Mouse (Mus musculus): ENCODE results near the gene Parg. TPM values are rescaled to one million over a fixed set of nuclear protein-coding genes. Genes with fewer than 3 reads are reported as not detected.
"Not testable (repeated sequence)": the region's sequence is repeated elsewhere in the genome, so short reads cannot be mapped to it uniquely, and the experiment has no call there.

Gene Parg
- 10 to 100 TPM; 17.0 to 18.5 TPM for total RNA-seq (2021)
- long read RNA-seq, experiment 1, full-length matches to known transcripts: 12 of 19 reads
- long read RNA-seq, experiment 1, partial matches to known transcripts: 2 of 19 reads
- long read RNA-seq, experiment 1, other reads (novel, unspliced or antisense): 5 of 19 reads
- long read RNA-seq, experiment 2, full-length matches to known transcripts: 4 of 7 reads
- long read RNA-seq, experiment 2, partial matches to known transcripts: 1 of 7 reads
- long read RNA-seq, experiment 2, other reads (novel, unspliced or antisense): 2 of 7 reads

- DNase-seq: peak; percentile 92 to 93
These were observed at the start of gene Parg, which contains the start of gene Timm23 for GRCm38 (mm10) chr14:32201791-32202451. Gene Parg, plus strand, starts transcription at chr14:32201949. Gene Timm23, minus strand, starts transcription at chr14:32201898.

DNA sequence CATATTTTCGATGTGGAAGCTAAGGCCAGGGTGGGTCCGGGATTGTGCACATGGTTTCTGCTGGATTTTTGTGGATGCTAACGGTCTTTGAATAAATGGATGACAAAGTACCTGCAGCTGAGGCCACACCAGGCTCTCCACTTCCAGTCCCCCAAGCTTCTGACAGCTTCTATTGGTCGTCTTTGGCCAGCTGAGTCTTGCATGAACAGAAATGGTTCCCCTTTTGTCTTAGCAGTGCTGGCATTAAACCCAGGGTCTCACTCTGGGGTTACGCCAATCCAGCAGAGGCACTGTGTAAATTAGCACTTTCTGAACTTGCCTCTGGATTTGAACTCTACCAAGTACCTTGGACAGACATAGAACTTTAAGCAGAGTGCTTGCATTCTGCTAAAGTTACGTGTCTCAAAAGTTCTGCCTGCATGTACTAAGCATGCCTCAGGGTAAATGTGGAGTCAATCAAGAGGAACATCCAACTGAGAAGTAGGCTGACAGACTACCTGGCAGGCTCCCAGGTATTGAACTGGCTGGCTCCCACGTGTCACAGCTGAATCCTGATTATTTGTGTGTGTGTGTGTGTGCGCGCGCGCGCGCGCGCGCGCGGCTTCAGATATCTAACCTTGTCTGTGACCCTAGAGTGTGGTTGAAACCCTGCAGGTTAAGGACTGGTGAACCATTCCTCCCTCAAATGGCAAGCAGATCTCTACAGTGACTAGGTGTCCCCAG is 49.3 kb upstream of the Parg start:
- no peak for DNase-seq

DNA sequence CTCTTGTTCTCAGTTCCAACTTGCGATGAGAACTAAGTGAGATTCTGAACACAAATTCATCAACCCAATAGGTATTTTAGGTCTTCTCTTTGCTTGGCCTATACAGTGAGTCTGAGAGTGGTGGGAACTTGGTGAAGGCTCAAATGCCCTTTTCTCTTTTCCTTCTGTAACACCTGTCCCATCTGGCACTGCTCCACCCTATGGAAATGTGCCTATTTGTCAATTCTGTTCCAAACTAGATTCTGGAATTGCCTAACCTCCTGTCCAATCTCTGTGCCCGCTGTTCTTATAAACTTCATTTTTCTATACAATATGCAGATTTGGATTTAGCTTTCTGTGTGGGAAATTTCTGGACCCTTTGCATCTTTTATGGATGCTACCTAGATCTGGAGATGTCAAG is 48.6 kb upstream of the Parg start:
- no peak for DNase-seq

GRCm38 (mm10) chr14:32154758-32155157 is 47.0 kb upstream of the Parg start:
- DNase-seq: no peak

DNA sequence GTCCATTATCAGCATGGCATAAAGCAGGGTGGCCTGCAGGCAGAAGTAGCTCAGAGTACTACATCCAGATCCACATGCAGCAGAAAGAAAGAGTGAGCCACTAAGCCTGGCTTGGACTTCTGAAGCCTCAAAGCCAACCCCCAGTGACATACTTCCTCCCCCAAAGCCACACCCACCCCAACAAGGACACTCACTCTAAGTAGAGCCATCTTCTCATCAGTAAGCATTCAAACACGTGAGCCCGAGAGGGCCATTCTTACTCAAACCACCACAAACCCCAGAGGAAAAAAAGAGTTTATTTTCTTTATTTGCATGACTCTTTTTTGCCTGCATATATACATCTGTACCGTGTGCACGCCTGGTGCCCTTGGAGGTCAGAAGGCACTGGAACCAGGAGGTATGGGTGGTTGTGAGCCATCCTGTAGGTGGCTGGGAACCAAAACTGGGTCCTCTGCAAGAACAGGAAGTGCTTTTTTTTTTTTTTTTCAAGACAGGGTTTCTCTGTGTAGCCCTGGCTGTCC is 42.5 kb upstream of the Parg start:
- no peak for DNase-seq

DNA sequence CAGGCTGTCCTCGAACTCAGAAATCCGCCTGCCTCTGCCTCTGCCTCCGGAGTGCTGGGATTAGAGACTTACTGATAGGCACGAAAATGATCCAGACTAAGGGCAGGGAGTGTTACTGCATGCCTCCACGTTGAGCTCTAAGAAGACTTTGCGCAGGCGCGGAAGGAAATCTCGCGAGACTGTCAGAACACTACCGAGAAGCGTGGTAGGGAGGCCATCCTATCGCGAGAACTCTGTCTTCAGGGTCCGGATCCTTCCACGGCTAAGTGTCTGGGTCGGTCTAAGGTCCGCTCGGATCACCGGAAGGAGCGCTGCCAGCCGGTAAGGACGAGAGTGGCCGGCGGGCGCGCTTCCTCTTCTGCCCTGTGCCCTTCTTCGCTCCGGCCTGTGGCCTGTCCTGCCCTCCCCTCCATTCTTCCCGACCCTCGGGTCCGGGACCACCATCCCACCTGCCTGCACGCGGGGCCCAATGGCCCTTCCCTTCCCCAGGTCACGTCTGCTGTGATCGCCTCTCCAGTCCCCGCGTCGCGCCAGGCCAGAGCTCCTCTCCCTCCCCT is 42.0 kb upstream of the Parg start, which contains the start of gene Ncoa4:
Gene Ncoa4 (plus strand): TSS at position 176 of the 557 bp plus-strand sequence.
- DNase-seq: peak; percentile 98 to 100

DNA sequence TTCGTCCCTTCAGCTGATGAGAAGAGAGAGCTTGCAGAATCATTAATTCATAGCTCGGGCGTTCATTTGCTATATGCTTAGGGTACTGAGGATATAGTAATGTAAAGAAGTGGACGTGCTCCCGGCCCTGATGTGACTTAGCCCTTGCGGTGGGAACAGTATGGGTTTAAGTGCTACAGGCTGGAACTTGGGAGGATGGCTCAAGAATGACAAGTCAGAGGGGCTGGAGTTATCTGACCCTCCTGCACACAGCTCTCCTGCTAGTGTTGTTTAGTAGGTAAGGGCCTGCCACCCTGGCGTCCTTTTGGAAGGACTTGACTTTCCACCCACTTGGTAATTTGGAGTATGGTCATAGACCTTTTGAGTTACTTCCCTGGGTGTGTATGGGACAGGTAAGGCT is 41.2 kb upstream of the Parg start:
- DNase-seq: no peak

DNA sequence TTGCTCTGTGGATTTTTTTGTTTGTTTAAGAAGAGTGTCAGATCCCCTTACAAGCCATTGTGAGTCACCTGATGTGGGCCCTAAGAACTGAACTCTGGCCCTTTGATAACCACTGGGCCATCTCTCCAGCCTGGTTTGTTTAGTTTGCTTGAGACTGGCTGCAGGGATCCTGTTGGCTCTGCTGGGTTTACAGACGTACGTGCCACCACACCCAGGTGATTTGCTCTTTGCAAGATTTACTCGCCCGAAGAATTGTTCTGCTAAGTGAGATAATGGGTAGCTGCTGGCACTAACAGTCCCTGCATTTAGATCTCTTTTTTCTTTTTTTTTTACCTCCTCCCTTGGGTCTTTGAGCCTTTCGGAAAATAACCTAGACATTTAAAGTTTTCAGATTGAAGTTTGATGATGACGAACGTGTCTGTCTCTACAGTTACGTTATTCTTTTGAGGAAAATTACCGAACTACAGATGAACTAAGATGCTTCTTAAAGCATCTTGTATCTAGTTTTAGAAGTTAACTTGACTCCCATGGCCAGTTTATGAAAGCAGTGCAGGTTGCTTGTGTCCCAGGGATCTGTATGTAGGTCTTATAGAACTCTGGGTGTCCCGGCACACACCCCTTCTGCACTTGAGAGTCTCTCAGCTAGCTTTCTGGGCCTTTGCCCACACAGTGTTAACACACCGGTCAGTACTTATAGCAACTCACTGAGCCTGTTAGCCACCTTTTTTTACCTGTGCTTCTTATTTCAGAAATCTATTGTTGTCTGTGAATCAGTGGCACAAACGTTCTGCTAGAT is 40.5 kb upstream of the Parg start:
- DNase-seq: no peak

GRCm38 (mm10) chr14:32162231-32162630 is 39.5 kb upstream of the Parg start:
- DNase-seq: no peak

DNA sequence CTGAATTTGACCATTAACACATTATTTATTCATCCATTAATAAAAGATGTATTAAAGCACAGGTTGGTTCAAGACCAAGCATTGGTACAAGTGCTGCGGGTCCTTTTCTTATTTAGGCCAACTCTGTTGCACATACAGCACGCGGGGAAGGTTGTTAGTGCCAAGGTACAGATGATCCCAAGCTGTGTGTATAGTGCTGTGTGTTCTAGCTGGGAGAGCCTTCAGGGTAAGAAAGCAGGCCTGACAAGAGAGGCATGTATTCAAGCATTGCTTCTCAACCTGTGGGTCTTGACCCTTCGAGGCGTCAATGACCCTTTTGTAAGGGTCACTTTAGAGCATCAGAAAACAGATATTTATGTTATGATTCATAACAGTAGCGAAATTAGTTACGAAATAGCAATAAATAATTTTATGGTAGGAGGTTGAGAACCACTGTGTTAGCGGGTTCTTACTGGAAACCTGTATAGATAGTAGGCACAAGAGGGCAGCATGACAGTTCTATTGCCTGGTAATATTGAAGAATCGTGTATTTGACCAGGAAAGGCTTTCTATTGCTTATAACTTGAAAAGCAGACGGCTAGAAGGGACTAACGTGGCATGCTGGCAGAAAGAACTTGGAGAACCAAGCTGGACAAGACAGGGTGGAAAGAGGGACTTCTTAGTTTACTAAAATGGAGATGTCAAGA is 38.4 kb upstream of the Parg start:
- no peak for DNase-seq

- no peak for DNase-seq
These were observed 37.3 kb upstream of the Parg start for GRCm38 (mm10) chr14:32164173-32165051.

- peak; percentile 73 to 80 for DNase-seq
These were observed 36.3 kb upstream of the Parg start for GRCm38 (mm10) chr14:32165278-32166061.

DNA sequence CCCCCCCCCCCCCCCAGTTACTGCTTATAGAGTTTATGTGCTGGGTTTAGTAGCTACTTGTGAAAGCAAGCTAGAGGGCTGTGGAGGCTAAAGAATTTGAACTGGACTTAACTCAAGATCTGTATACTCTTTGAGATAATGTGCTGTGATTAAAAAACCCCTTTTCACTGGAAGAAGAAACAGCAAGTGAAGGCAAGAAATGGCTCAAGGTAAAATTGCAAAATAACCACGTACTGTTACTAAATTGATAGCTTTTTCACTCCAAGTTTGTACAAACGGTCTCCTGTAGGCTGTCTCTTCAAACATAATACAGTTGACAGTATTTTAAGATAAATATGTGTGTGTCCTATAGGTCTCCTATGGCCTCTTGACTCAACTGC is 35.7 kb upstream of the Parg start:
- no peak for DNase-seq

- DNase-seq: no peak
These were observed 34.9 kb upstream of the Parg start for GRCm38 (mm10) chr14:32166840-32167239.

GRCm38 (mm10) chr14:32167326-32167725 is 34.4 kb upstream of the Parg start:
- no peak for DNase-seq

DNA sequence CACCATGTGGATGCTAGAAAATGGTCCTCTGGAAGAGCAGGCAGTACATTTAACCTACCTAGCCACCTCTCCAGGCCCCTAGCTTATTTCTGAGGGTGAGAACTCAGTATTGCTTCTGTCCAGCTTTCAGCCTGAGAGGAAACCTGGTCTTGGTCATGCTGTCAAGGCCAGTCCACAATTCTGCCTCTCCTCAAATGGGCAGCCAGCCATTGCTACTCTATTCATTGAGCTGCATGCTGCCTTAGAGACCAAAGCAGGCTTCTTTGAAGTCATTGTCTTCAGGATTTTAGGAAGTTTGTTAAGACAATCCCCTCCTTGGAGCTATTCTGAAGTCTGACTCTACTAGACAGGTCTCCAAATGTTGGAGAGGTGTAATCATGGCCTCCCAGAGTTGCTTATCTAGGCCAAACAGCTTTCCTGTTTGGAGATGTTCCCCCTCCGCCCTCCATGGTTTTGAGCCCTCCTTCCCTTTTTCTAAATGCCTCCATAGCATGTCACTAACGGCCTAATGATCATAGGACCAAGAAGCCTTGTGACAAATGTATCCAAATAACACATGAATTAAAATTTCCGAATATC is 33.0 kb upstream of the Parg start:
- DNase-seq: no peak

DNA sequence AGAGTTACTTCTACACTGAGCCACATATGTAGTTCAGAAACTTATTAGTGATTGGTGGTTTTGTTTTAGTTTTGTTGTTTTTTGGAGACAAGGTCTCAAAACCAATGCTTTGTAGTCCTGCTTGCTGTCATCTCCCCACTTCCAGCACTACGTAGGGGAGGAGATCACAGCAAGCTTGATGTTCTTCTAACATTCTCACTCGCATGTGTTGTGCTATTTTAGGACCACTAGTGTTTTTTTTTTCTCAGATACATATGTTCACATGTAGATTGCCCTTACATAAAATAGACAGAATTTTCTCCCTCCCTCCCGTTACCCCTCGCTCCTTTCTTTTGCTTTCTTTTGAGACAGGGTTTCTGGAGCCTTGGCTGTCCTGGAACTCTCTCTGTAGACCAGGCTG is 31.6 kb upstream of the Parg start:
- no peak for DNase-seq

DNA sequence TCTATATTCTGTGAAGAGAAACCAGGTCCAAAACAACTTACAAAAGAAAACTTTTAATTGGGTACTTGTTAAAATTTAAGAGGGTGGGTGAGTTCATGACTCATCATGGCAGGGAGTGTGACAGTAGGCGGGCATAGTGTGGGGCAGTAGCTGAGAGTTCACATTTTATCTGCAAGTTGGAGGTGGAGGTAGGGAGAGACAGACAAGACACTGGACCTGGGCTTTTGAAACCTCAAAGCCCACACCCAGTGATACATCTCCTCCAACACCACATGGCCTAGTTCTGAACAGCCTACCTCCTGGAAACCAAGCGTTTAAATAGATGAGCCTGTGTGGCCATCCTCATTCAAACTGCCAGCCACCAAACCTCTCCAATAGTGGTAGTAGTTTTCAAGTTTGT is 26.4 kb upstream of the Parg start:
- no peak for DNase-seq

- DNase-seq: not testable (repeated sequence)
These were observed 25.2 kb upstream of the Parg start for GRCm38 (mm10) chr14:32176590-32176989.
